Mouse (Mus musculus) stomach, postnatal 0 days (tissue): ENCODE measurements around the gene Kitl. TPM values are rescaled to one million over a fixed set of nuclear protein-coding genes. Genes with fewer than 3 reads are reported as not detected.

Experiments used
- ATAC-seq: fragments of 200-750 bp; cut with Nextera tagmentation; 2 replicates; pipeline ENCODE4 v1.8.0; 2017; ENCODE audit not compliant: low FRiP score, low TSS enrichment
- DNase-seq: peaks from one replicate; pipeline ENCODE4 v3.0.0-alpha.2; 2016; ENCODE audit warnings: low spot score
- H3K27ac ChIP-seq: fragments of 300-500 bp; sonication (generic); replicated peaks from 2 replicates; pipeline ENCODE4 v1.5.1; 2014; ENCODE audit warnings: mild to moderate bottlenecking, control low read depth
- H3K27me3 ChIP-seq: fragments of 300-500 bp; sonication (generic); 2 replicates; pipeline ENCODE4 v1.6.1; 2014; ENCODE audit warnings: low read length; ENCODE audit not compliant: control insufficient read depth, insufficient read depth
- H3K36me3 ChIP-seq: fragments of 300-500 bp; sonication (generic); 2 replicates; pipeline ENCODE4 v1.6.1; 2014; ENCODE audit warnings: low read length, mixed read lengths; ENCODE audit not compliant: control insufficient read depth, insufficient read depth
- H3K4me1 ChIP-seq: fragments of 300-500 bp; sonication (generic); replicated peaks from 2 replicates; pipeline ENCODE4 v1.6.1; 2014; ENCODE audit warnings: antibody characterized with exemption; ENCODE audit not compliant: control insufficient read depth, insufficient read depth
- H3K4me2 ChIP-seq: fragments of 300-500 bp; sonication (generic); replicated peaks from 2 replicates; pipeline ENCODE4 v1.6.1; 2014; ENCODE audit warnings: low read depth, mild to moderate bottlenecking, control low read depth, moderate library complexity
- H3K4me3 ChIP-seq: fragments of 300-500 bp; sonication (generic); 2 replicates; pipeline ENCODE4 v1.5.1; 2014; ENCODE audit warnings: low read depth, low read length, control low read depth
- H3K9ac ChIP-seq: fragments of 300-500 bp; sonication (generic); 2 replicates; pipeline ENCODE4 v1.6.1; 2014; ENCODE audit warnings: mild to moderate bottlenecking, low read length, control low read depth, mixed read lengths
- H3K9me3 ChIP-seq: fragments of 300-500 bp; sonication (generic); 2 replicates; pipeline ENCODE4 v1.6.1; 2016; ENCODE audit warnings: low read length; ENCODE audit not compliant: control insufficient read depth
- CTCF ChIP-seq: IDR thresholded peaks from 2 replicates; pipeline ENCODE4 v1.5.1; 2016; ENCODE audit warnings: antibody characterized with exemption, low read depth, mild to moderate bottlenecking, moderate library complexity
- EP300 ChIP-seq: optimal IDR thresholded peaks from 2 replicates; pipeline ENCODE3; 2016; ENCODE audit warnings: antibody characterized with exemption
- WGBS: fragments of 180-500 bp; shearing (Covaris S2); extraction: QIAGEN DNeasy Blood & Tissue Kit; methylation state at CpG from one replicate; pipeline ENCODE4 v1.1.7; 2014; 5-methylcytosine and 5-hydroxymethylcytosine counted together
- polyA plus RNA-seq: library from polyadenylated mRNA; unstranded; fragments of >200 nt; fragmentation: Nextera tagmentation; extraction: Ambion mirVana; gene quantifications from 2 replicates; pipeline ENCODE4 v1.2.1, GENCODE M21; 2015

The Kitl gene
- polyA plus RNA-seq, 1 experiment from 2014 or later: 20.6 TPM

DNA sequence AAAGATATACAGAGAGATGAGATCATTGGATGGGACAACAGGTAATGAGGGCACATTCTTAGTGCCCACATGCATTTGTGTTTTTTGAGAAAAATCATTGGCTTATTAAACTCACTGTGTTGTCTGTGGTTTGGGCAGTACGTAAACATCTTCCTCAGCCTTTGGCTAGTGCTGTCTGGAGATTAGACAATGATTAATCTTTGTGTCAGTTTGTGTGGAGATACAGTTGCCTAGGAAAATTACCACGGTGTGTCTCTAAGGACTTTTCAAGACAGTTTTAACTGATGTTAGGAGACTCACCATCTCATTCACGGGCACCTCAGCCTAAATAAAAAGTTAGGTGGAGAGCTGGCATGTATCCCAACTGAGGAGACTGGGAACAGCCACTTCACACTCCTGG lies 85.7 kb downstream of the Kitl start:
- no peaks in the 10 kb centered on the region for H3K36me3 ChIP-seq

GRCm38 (mm10) chr10:100111209-100111608 lies 95.8 kb downstream of the Kitl start:
- H3K4me3 ChIP-seq: no peak overlapping the region
- no peak overlapping the region for H3K27ac ChIP-seq
- no peaks in the 10 kb centered on the region for H3K36me3 ChIP-seq
- no peak for TF ChIP-seq EP300
- TF ChIP-seq CTCF: no peak
- no peak overlapping the region for H3K4me2 ChIP-seq
- ATAC-seq (no peak), DNase-seq (no peak)
- no peak overlapping the region for H3K9ac ChIP-seq
- no peaks in the 10 kb centered on the region for H3K9me3 ChIP-seq
- WGBS: 49% methylated on average over 7 of the region's 7 CpGs
- no peaks in the 10 kb centered on the region for H3K27me3 ChIP-seq
- no peaks in the 10 kb centered on the region for H3K4me1 ChIP-seq

More for the DNA sequence above, 85.7 kb downstream of the Kitl start:
- no peaks in the 10 kb centered on the region for H3K9me3 ChIP-seq
- no peak for DNase-seq
- H3K4me2 ChIP-seq: no peak overlapping the region
- no peak for ATAC-seq
- no peaks in the 10 kb centered on the region for H3K27me3 ChIP-seq
- H3K9ac ChIP-seq: no peak overlapping the region
- H3K4me3 ChIP-seq: no peak overlapping the region
- WGBS: 21% methylated on average over 3 of the region's 3 CpGs
- TF ChIP-seq CTCF (no peak), EP300 (no peak)
- H3K4me1 ChIP-seq: no peaks in the 10 kb centered on the region
- no peak overlapping the region for H3K27ac ChIP-seq

DNA sequence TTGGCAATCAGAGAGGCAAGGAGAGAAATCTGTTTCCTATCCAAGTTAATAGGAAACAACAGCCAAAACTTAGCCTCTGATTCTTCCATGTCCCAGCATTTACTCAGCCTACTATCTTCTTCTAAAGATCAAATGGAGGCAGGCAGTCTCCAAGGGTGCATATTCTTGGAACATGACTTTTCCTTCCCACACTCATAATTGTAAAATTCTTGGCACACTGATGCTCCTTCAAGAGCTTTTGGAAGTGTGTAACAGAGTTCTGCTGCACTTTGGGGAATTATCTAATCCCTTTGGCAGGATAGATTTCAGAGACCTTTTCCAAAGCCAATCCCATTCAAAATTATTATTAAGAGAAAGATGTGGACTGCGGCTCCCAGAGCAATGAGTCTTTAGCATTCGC lies 100.1 kb downstream of the Kitl start:
- ATAC-seq: no peak
- WGBS: 75% methylated on average over 2 of the region's 2 CpGs
- Histone ChIP-seq H3K27me3 (no peaks in the 10 kb centered on the region), H3K9ac (no peak overlapping the region), H3K4me2 (no peak overlapping the region), H3K36me3 (no peaks in the 10 kb centered on the region), H3K9me3 (no peaks in the 10 kb centered on the region), H3K27ac (no peak overlapping the region), H3K4me3 (no peak overlapping the region), H3K4me1 (no peaks in the 10 kb centered on the region)
- no peak for TF ChIP-seq EP300
- no peak for TF ChIP-seq CTCF
- DNase-seq: no peak

GRCm38 (mm10) chr10:100124452-100124851 lies 109.0 kb downstream of the Kitl start:
- H3K9ac ChIP-seq: no peak overlapping the region
- H3K4me1 ChIP-seq: no peaks in the 10 kb centered on the region
- DNase-seq (no peak), ATAC-seq (no peak)
- no peaks in the 10 kb centered on the region for H3K9me3 ChIP-seq
- no peaks in the 10 kb centered on the region for H3K36me3 ChIP-seq
- H3K4me2 ChIP-seq: no peak overlapping the region
- no peak overlapping the region for H3K27ac ChIP-seq
- WGBS: 37% methylated on average over 5 of the region's 5 CpGs
- no peak overlapping the region for H3K4me3 ChIP-seq
- TF ChIP-seq CTCF (no peak), EP300 (no peak)
- no peaks in the 10 kb centered on the region for H3K27me3 ChIP-seq

DNA sequence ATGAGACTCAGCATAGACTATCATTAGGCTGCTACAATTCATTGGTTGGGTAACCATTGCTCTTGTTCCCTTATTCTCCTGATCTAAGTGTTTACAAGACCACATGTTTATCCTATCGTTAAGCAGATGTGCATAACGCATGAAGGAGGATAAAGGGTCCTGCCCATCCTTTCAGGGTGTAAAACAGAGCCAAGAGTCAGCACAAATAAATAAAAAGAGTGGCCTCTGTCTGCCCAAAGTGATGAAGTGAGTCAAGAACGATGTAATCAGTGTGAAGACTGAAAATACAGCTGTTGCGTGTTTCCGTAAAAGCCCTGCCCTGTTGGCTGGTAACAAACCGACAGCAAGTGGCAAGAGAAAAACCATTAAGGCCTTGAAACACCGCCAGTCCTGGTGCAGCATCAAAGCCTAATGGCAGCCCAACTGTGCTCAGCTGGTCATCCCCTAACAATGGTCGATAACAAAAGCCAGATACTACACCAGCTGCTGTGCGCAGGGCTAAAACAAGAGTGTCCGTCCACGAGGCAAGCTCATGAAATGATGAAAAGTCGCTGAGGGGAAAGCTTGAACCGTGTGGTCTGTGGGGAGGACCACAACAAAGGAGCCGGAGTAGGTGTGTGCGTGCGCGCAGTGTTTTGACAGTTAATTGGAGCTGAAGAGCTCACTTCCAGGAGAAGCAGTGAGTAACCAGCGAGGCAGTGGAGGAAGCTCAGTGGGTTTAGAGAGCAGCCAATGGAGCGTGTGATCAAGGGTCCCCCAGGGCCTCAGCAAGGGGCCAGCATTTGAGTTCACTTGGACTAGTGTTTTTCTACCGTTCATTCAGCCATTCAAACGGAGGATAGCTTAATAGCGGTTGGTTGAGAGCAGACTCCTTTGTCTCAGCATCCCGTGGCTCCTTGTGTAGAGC lies 112.7 kb downstream of the Kitl start:
- no peak for ATAC-seq
- no peaks in the 10 kb centered on the region for H3K27me3 ChIP-seq
- TF ChIP-seq EP300: no peak
- TF ChIP-seq CTCF: no peak
- no peak for DNase-seq
- WGBS: 73% methylated on average over 23 of the region's 23 CpGs
- H3K9me3 ChIP-seq: no peaks in the 10 kb centered on the region
- no peak overlapping the region for H3K9ac ChIP-seq
- no peak overlapping the region for H3K4me3 ChIP-seq
- no peak overlapping the region for H3K4me2 ChIP-seq
- H3K4me1 ChIP-seq: no peaks in the 10 kb centered on the region
- H3K27ac ChIP-seq: no peak overlapping the region
- H3K36me3 ChIP-seq: no peaks in the 10 kb centered on the region

DNA sequence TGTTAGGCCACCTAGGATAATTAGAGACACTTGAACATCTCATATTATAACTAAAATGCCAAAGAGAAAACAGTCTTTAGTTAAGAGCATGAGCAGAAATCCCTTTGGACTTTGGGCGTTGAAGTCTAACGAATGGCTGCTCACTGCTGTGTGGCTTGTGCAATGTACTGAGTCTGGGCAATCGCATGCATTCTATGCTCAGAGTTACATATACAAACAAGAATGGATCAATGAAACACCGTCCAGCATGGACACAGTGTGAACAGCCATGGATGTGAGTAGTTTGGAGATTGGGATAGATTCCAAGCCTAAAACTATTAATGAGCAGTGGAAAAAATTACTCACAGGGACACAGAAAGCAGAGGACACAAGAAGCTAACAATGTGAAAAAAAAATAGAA lies 116.2 kb downstream of the Kitl start:
- no peaks in the 10 kb centered on the region for H3K36me3 ChIP-seq
- H3K27me3 ChIP-seq: no peaks in the 10 kb centered on the region
- TF ChIP-seq CTCF: no peak
- no peak for TF ChIP-seq EP300
- DNase-seq (no peak), ATAC-seq (no peak)
- H3K4me2 ChIP-seq: no peak overlapping the region
- no peak overlapping the region for H3K4me3 ChIP-seq
- H3K4me1 ChIP-seq: no peaks in the 10 kb centered on the region
- no peaks in the 10 kb centered on the region for H3K9me3 ChIP-seq
- H3K27ac ChIP-seq: no peak overlapping the region
- WGBS: 58% methylated on average over 4 of the region's 4 CpGs
- no peak overlapping the region for H3K9ac ChIP-seq
